Mouse (Mus musculus) intestine, embryonic 16.5 days (tissue): ENCODE results near the gene Sipa1l3. TPM values are rescaled to one million over a fixed set of nuclear protein-coding genes. Genes with fewer than 3 reads are reported as not detected.

ENCODE experiments used
- ATAC-seq: fragments of 200-750 bp; cut with Nextera tagmentation; 2 replicates; pipeline ENCODE4 v1.8.0; 2017; ENCODE audit warnings: moderate TSS enrichment, moderate library complexity
- H3K27ac ChIP-seq: fragments of 300-500 bp; sonication (generic); 2 replicates; pipeline ENCODE4 v1.5.1; 2014; ENCODE audit warnings: mild to moderate bottlenecking, low read length
- H3K27me3 ChIP-seq: fragments of 300-500 bp; sonication (generic); replicated peaks from 2 replicates; pipeline ENCODE4 v1.6.1; 2014; ENCODE audit warnings: low read length, control low read depth, mixed read lengths; ENCODE audit not compliant: control insufficient read depth, insufficient read depth
- H3K36me3 ChIP-seq: fragments of 300-500 bp; sonication (generic); 2 replicates; pipeline ENCODE4 v1.6.1; 2014; ENCODE audit warnings: low read length, control low read depth; ENCODE audit not compliant: control insufficient read depth, insufficient read depth
- H3K4me1 ChIP-seq: fragments of 300-500 bp; sonication (generic); 2 replicates; pipeline ENCODE4 v1.6.1; 2014; ENCODE audit warnings: low read length, control low read depth, mixed read lengths; ENCODE audit not compliant: control insufficient read depth, insufficient read depth
- H3K4me2 ChIP-seq: fragments of 300-500 bp; sonication (generic); 2 replicates; pipeline ENCODE4 v1.6.1; 2014; ENCODE audit warnings: low read depth, low read length, control low read depth
- H3K4me3 ChIP-seq: fragments of 300-500 bp; sonication (generic); 2 replicates; pipeline ENCODE4 v1.5.1; 2014; ENCODE audit warnings: mild to moderate bottlenecking, low read length
- H3K9ac ChIP-seq: fragments of 300-500 bp; sonication (generic); 2 replicates; pipeline ENCODE4 v1.6.1; 2014; ENCODE audit warnings: low read depth, low read length
- H3K9me3 ChIP-seq: fragments of 300-500 bp; sonication (generic); 2 replicates; pipeline ENCODE4 v1.6.1; 2016; ENCODE audit warnings: low read length, control low read depth; ENCODE audit not compliant: control insufficient read depth
- WGBS: fragments of 180-500 bp; shearing (Covaris S2); extraction: QIAGEN DNeasy Blood & Tissue Kit; methylation state at CpG from one replicate; pipeline ENCODE4 v1.1.7; 2014; 5-methylcytosine and 5-hydroxymethylcytosine counted together
- polyA plus RNA-seq: library from polyadenylated mRNA; unstranded; fragments of >200 nt; fragmentation: Nextera tagmentation; extraction: Ambion mirVana; gene quantifications from 2 replicates; pipeline ENCODE4 v1.2.1, GENCODE M21; 2015

The Sipa1l3 gene
- polyA plus RNA-seq, 1 experiment from 2014 or later, result 24.1 TPM

GRCm38 (mm10) chr7:29512729-29513128 is 5.7 kb downstream of the Sipa1l3 start:
- H3K4me2 ChIP-seq, result peak overlapping the region; percentile 27
- no peaks in the 10 kb centered on the region for H3K36me3 ChIP-seq
- ATAC-seq, result peak; percentile 14; the same call in 1 of the 2 replicates
- no peaks in the 10 kb centered on the region for H3K27me3 ChIP-seq
- 0 out of 2 replicates have a peak overlapping the region, but pooled peaks have one; percentile 1 for H3K4me3 ChIP-seq
- H3K9ac ChIP-seq, result no peak overlapping the region
- H3K4me1 ChIP-seq, result peaks cover 75% of the 10 kb centered on the region
- 42% methylated on average over 4 of the region's 4 CpGs for WGBS
- no peaks in the 10 kb centered on the region for H3K9me3 ChIP-seq
- H3K27ac ChIP-seq, result peak overlapping the region; percentile 81

- Histone ChIP-seq H3K9ac (peak overlapping the region; percentile 22), H3K27ac (peak overlapping the region; percentile 81), H3K4me2 (peak overlapping the region; percentile 27), H3K4me3 (no peak overlapping the region), H3K4me1 (peaks cover 75% of the 10 kb centered on the region), H3K27me3 (no peaks in the 10 kb centered on the region), H3K36me3 (no peaks in the 10 kb centered on the region), H3K9me3 (no peaks in the 10 kb centered on the region)
- 43% methylated on average over 9 of the region's 9 CpGs for WGBS
- peak; percentile 27; the same call in 1 of the 2 replicates for ATAC-seq
These were observed 6.7 kb downstream of the Sipa1l3 start for GRCm38 (mm10) chr7:29511598-29512275.

GRCm38 (mm10) chr7:29508522-29508921 is 9.9 kb downstream of the Sipa1l3 start:
- Histone ChIP-seq H3K4me3 (no peak overlapping the region), H3K27ac (0 out of 2 replicates have a peak overlapping the region, but pooled peaks have one; percentile 31), H3K9me3 (no peaks in the 10 kb centered on the region), H3K27me3 (no peaks in the 10 kb centered on the region), H3K9ac (no peak overlapping the region), H3K36me3 (no peaks in the 10 kb centered on the region), H3K4me2 (no peak overlapping the region), H3K4me1 (peaks cover 74% of the 10 kb centered on the region)
- ATAC-seq, result no peak
- whole genome bisulfite sequencing, result 75% methylated on average over 7 of the region's 7 CpGs

GRCm38 (mm10) chr7:29505337-29506318 is 12.8 kb downstream of the Sipa1l3 start:
- Histone ChIP-seq H3K27ac (peak overlapping the region; percentile 97), H3K27me3 (no peaks in the 10 kb centered on the region), H3K9me3 (no peaks in the 10 kb centered on the region), H3K36me3 (no peaks in the 10 kb centered on the region), H3K9ac (peak overlapping the region; percentile 66), H3K4me1 (peaks cover 62% of the 10 kb centered on the region), H3K4me3 (peak overlapping the region; percentile 47), H3K4me2 (peak overlapping the region; percentile 76)
- WGBS, result 27% methylated on average over 18 of the region's 18 CpGs
- peak; percentile 95 for ATAC-seq

- Histone ChIP-seq H3K27me3 (no peaks in the 10 kb centered on the region), H3K9ac (peak overlapping the region; percentile 66), H3K4me1 (peaks cover 57% of the 10 kb centered on the region), H3K27ac (peak overlapping the region; percentile 97), H3K36me3 (no peaks in the 10 kb centered on the region), H3K9me3 (no peaks in the 10 kb centered on the region), H3K4me2 (peak overlapping the region; percentile 76), H3K4me3 (peak overlapping the region; percentile 47)
- no peak for ATAC-seq
- WGBS, result 64% methylated on average over 7 of the region's 7 CpGs
These were observed 13.7 kb downstream of the Sipa1l3 start for GRCm38 (mm10) chr7:29504683-29505290.

- Histone ChIP-seq H3K27ac (peak overlapping the region; percentile 97), H3K9me3 (no peaks in the 10 kb centered on the region), H3K4me2 (peak overlapping the region; percentile 76), H3K27me3 (no peaks in the 10 kb centered on the region), H3K4me3 (peak overlapping the region; percentile 47), H3K36me3 (no peaks in the 10 kb centered on the region), H3K4me1 (peaks cover 53% of the 10 kb centered on the region), H3K9ac (peak overlapping the region; percentile 66)
- ATAC-seq, result peak; percentile 24; the same call in 1 of the 2 replicates
- WGBS, result 44% methylated on average over 6 of the region's 6 CpGs
These were observed 14.8 kb downstream of the Sipa1l3 start for GRCm38 (mm10) chr7:29503616-29504015.

GRCm38 (mm10) chr7:29501214-29501613 is 17.2 kb downstream of the Sipa1l3 start:
- peaks cover 59% of the 10 kb centered on the region for H3K4me1 ChIP-seq
- ATAC-seq, result no peak
- H3K27me3 ChIP-seq, result no peaks in the 10 kb centered on the region
- no peaks in the 10 kb centered on the region for H3K9me3 ChIP-seq
- no peak overlapping the region for H3K4me3 ChIP-seq
- H3K36me3 ChIP-seq, result no peaks in the 10 kb centered on the region
- H3K9ac ChIP-seq, result no peak overlapping the region
- H3K27ac ChIP-seq, result peak overlapping the region; percentile 12
- WGBS, result 90% methylated on average over 9 of the region's 9 CpGs
- no peak overlapping the region for H3K4me2 ChIP-seq

- no peaks in the 10 kb centered on the region for H3K36me3 ChIP-seq
- no peaks in the 10 kb centered on the region for H3K9me3 ChIP-seq
- H3K9ac ChIP-seq, result no peak overlapping the region
- no peak overlapping the region for H3K27ac ChIP-seq
- no peak for ATAC-seq
- H3K4me3 ChIP-seq, result no peak overlapping the region
- peaks cover 61% of the 10 kb centered on the region for H3K4me1 ChIP-seq
- H3K27me3 ChIP-seq, result no peaks in the 10 kb centered on the region
- no peak overlapping the region for H3K4me2 ChIP-seq
- 84% methylated on average over 6 of the region's 6 CpGs for WGBS
These were observed 19.4 kb downstream of the Sipa1l3 start for GRCm38 (mm10) chr7:29499071-29499470.
